Mouse (Mus musculus) ovary, postnatal 36 days (tissue): ENCODE data around the gene Zbtb38.
"Not testable (repeated sequence)": the region's sequence is repeated elsewhere in the genome, so short reads cannot be mapped to it uniquely, and the experiment has no call there.

Experiments used
- DNase-seq: peaks from one replicate; pipeline ENCODE4 v3.0.0; 2022; ENCODE audit warnings: low spot score, mixed read lengths

Gene Zbtb38

DNA sequence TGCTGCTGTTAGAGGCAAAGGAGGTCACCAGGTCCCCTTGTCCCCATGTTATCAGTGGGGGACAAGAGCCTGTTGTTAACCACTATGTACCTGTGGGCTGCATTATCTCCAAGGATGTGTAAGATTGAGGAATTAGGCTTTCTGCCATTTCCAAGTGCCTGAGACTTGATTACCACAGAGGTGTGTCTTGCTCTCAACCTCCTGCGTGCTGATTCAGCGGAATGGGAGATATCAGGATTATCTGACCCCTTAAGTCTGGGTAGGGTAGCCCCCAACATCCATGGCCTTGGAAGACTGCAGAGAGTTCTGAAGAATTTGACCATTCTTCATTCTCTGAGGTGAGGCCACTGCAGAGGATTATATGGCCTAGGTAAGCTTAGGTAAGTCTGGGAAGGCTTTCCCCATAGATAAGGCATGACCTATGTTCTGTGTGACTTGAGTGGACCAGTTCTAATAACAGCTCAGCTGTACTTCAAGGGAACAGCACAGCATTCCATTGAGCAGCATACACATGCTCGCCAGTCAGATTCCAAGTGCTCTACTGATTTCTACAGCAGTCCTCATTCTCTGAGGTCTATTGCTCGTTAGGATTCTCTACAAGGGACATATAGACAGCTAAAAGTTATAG, 68.4 kb downstream of the Zbtb38 start:
- DNase-seq: no peak

DNA sequence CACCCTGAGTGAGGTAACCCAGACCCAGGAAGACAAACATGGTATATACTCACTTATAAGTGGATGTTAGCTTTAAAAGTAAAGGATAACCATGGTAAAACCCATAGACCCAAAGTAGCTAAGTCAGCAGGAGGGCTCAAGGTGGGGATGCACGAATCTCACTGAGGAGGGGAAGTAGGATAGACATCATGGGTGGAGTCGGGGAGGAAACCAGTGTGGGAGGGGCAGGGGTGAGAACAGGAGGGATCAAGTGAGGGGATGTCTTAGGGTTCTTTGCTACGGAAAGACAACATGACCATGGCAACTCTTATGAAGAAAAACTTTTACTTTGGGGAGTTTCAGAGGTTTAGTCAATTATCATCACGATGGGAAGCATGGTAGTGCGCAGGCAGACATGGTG, 74.0 kb downstream of the Zbtb38 start:
- DNase-seq: no peak

GRCm38 (mm10) chr9:96677711-96678110, 74.9 kb downstream of the Zbtb38 start:
- DNase-seq: not testable (repeated sequence)

GRCm38 (mm10) chr9:96676671-96677070, 76.0 kb downstream of the Zbtb38 start:
- DNase-seq: no peak

GRCm38 (mm10) chr9:96675763-96676640, 76.6 kb downstream of the Zbtb38 start:
- DNase-seq: no peak

GRCm38 (mm10) chr9:96675071-96675762, 77.4 kb downstream of the Zbtb38 start:
- peak; percentile 35 for DNase-seq

- no peak for DNase-seq
These were observed 78.3 kb downstream of the Zbtb38 start for GRCm38 (mm10) chr9:96674301-96674700.

- no peak for DNase-seq
These were observed 80.2 kb downstream of the Zbtb38 start for GRCm38 (mm10) chr9:96672466-96672865.

- no peak for DNase-seq
These were observed 81.4 kb downstream of the Zbtb38 start for GRCm38 (mm10) chr9:96671249-96671648.

DNA sequence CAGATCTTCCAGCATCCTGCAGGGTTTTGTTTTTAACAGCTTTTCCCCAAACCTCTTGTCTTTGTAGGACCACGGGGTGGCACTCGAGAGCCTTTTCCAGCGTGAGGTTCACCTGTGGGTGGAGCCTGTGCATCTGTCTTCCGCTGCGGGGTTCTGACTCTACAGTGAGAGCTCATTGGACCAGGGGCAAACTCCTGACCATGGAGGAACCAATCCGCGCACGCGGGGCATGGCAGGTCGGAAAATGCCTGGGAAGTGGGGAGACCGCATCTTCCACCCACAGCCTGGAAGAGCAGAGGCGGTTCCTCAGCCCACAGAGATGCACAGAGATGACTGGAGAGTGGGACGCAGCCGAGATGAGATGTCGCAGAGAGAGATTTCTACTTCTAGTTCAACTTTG, 82.8 kb downstream of the Zbtb38 start:
- DNase-seq: peak; percentile 91

DNA sequence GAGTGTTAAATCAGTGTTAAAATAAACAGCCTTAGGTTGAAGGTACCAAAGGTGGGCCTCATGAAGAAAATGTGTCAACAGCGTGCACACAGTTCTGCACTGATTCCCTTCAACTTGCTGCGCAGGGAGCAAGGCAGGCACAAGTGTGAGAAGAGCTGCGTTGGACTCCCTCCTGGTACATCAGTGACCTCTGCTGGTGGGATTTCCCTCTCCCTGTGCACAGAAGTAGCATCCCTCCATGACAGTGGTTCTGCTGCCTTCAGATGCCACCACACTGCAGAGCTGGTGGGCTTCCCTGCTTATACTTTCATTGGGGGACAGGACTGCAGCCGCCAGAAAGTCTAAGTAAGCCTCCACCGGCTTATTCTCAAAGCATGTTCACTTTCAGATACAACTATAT, 84.0 kb downstream of the Zbtb38 start:
- DNase-seq: peak; percentile 62

DNA sequence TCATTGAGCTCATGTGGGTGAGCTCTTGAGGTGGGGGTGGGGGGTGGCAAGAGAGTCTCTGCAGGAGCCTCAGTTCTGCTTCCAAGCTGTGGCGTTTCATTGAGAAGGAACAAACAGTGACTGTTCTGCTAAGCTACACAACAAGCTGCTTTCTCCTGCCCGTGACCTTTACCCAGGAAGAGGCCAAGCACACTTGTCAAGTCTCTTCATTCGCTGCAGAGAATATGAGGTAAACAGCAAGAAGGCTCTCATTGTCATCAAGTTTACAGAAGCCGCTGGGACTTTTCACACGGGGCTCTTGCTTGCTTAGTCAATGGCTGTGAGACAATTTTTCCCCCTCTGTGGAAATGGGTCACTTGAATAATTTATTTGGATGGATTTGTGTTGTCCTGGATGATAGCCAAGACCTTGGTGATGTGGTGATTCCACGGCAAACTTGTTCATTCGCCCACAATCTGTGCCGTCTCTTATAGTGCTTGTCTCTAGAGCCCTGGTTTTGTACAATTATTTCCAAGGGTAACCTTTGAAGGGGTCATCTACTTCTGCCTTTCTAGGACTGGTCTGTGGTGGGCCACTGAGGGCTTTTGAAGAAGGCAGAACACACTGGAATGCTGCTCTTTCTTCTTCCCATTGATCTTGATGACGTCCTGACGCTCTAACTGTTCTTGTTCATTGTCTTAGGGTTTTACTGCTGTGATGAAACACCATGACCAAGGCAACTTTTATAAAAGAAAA, 92.0 kb downstream of the Zbtb38 start:
- DNase-seq: no peak

- no peak for DNase-seq
These were observed 92.8 kb downstream of the Zbtb38 start for GRCm38 (mm10) chr9:96659801-96660200.

DNA sequence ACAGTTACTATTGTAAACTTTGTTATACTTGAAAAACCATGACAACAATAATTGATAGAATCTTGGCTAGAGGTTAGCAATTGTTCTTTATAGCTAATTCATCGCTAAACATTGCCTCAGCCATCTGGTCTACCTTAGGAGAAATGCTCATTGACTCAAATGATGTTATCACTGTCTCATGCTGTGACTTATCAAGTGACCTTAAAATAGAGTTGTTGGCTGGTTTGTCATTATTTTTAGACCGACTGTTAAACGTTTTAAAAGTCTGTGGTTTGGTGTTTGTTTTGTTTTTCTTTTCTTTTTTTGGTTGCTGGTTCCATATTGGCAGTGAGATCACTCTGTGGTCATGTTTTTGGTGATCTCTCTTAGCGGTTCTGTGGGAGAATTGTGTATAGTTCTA, 99.1 kb downstream of the Zbtb38 start:
- no peak for DNase-seq

DNA sequence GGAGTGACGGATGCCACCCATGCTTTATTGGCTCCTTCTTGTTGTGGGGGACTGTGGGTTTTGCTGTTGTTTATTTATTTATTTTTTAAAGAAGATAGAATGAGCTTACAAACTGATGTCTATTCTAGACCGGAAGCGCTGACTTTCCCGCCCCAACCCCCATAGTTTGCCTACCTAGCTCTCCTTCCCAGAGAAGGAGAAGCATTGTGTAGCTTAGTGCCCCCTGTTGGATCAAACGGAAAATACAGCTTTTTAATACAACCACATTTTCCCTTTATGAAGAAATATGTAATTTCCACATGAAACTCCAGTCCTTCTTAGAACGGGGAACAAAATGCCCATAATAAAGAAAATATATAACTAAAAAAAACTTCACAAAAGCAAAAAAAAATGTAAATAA, 99.9 kb downstream of the Zbtb38 start:
- DNase-seq: no peak

DNA sequence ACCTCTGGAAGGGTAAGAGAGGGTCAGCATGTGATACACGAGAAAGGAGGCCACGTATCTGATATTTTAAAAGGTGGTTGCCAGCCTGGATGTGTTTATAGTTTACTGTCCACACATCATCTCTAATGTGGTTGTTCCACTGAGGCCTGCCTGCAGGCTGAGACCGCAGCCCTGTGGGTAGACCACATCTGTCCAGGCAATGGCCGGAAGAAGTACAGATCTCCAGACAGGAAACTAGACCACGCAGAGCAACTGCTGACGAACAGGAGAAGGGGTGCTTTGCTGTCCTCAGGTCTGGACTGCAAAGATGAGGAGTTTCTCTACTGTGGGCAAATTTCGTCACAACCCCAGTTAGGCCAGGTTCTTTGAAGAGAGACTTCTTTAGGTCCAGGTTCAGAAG, 101.8 kb downstream of the Zbtb38 start:
- DNase-seq: no peak

GRCm38 (mm10) chr9:96649924-96650323, 102.7 kb downstream of the Zbtb38 start:
- DNase-seq: no peak

DNA sequence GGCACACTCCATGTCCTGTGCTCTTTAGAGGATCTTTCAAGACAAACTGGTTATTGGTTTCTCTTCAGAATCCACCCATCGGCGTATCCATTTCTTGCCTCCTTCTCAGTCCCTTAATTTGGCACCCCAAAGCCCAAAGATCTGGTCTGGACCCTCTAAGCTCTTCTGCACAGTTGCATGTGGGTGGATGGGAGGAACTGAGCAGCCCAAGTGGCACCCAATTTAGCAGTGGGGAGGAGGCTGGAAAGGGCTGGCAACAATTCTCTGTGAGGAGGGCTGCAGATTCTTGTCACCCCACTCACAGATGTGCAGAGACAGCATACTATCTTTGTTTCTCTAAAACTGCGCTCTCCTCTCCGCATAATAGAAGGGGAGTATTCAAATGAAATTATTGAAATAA, 103.3 kb downstream of the Zbtb38 start:
- no peak for DNase-seq

GRCm38 (mm10) chr9:96646668-96647295, 105.8 kb downstream of the Zbtb38 start:
- DNase-seq: no peak

DNA sequence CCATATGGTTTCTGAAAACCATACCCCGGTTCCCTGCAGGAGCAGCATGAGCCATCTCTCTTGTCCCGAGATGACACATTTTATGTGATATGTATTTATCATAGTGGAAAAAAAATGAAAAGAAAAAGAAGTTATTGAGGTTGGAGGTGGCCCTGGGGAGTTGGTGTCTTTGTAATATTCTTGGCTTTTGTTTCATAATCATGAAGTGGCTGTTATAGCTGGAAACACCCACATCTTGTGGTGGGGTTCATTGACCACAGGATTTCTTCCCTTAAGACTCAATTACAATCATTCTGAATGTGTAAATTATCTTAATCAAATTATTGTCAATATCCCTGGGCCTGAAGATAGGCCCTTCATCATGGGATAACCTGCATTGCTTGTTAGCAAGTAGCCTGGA, 107.8 kb downstream of the Zbtb38 start:
- DNase-seq: no peak

DNA sequence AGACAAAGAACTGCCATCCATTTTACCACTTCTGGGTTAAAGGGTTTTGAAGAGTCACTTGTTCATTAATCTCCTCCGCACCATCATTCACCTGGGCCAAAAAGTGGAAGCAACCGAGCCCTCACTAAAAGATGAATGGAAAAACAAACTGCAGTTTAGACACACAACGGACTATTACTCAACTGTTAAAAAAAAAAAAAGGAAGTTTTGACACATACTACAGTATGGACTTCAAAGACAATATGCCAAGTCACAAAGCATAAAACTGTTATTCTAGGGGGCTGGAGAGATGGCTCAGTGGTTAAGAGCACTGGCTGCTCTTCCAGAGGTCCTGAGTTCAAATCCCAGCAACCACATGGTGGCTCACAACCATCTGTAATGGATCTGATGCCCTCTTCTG, 108.6 kb downstream of the Zbtb38 start:
- not testable (repeated sequence) for DNase-seq

- no peak for DNase-seq
These were observed 113.2 kb downstream of the Zbtb38 start for GRCm38 (mm10) chr9:96639451-96639850.
